Mouse (Mus musculus) myocyte (in vitro differentiated cells): ENCODE data around the gene Ddx20. TPM values are rescaled to one million over a fixed set of nuclear protein-coding genes. Genes with fewer than 3 reads are reported as not detected.

ENCODE experiments used
- H3K27me3 ChIP-seq: one replicate; pipeline ENCODE4 v1.6.1; 2011; ENCODE audit not compliant: control insufficient read depth, insufficient read depth, insufficient read length
- H3K36me3 ChIP-seq: one replicate; pipeline ENCODE4 v1.6.1; 2011; ENCODE audit not compliant: control insufficient read depth, insufficient read depth
- H3K4me2 ChIP-seq: one replicate; pipeline ENCODE4 v1.6.1; 2011; ENCODE audit warnings: low read depth, control low read depth
- H3K4me3 ChIP-seq: one replicate; pipeline ENCODE4 v1.5.1; 2011; ENCODE audit warnings: mild to moderate bottlenecking, control low read depth, moderate library complexity
- H3K79me2 ChIP-seq: one replicate; pipeline ENCODE4 v1.6.1; 2011; ENCODE audit not compliant: control insufficient read depth, insufficient read depth
- H3ac ChIP-seq: one replicate; pipeline ENCODE4 v1.6.1; 2011; ENCODE audit not compliant: control insufficient read depth, insufficient read length
- CEBPB ChIP-seq: IDR thresholded peaks from 2 replicates; pipeline ENCODE4 v1.6.1; 2011; ENCODE audit warnings: mild to moderate bottlenecking, moderate library complexity; ENCODE audit not compliant: poor library complexity, insufficient read depth, severe bottlenecking
- E2F4 ChIP-seq: IDR thresholded peaks from one replicate; pipeline ENCODE4 v1.6.1; 2011; ENCODE audit warnings: mild to moderate bottlenecking, control low read depth, moderate library complexity; ENCODE audit not compliant: insufficient read depth
- MAX ChIP-seq: IDR thresholded peaks from one replicate; pipeline ENCODE4 v1.6.1; 2011; ENCODE audit warnings: low read depth, mild to moderate bottlenecking, control low read depth
- MYOD1 ChIP-seq, 3 experiments: IDR thresholded peaks; one replicate each; pipeline ENCODE4 v1.6.1; 2011; ENCODE audit warnings: control low read depth in 2 of 3, low read depth in 2 of 3, mild to moderate bottlenecking in 2 of 3, moderate library complexity in 1 of 3; ENCODE audit not compliant: insufficient read length in 2 of 3, control insufficient read depth in 1 of 3
- MYOG ChIP-seq, 3 experiments: IDR thresholded peaks; one replicate each; pipeline ENCODE4 v1.6.1; 2011; ENCODE audit warnings: control low read depth in 2 of 3, low read depth in 2 of 3, mild to moderate bottlenecking in 2 of 3; ENCODE audit not compliant: insufficient read length in 2 of 3, control insufficient read depth in 1 of 3, insufficient read depth in 1 of 3
- POLR2A ChIP-seq: IDR thresholded peaks from one replicate; pipeline ENCODE4 v1.6.1; 2011; ENCODE audit warnings: low read depth, mild to moderate bottlenecking, control low read depth, moderate library complexity; ENCODE audit not compliant: insufficient read length
- POLR2AphosphoS2 ChIP-seq: IDR thresholded peaks from one replicate; pipeline ENCODE4 v1.6.1; 2011; ENCODE audit warnings: low read depth, control low read depth; ENCODE audit not compliant: insufficient read length
- REST ChIP-seq: IDR thresholded peaks from one replicate; pipeline ENCODE4 v1.6.1; 2011; ENCODE audit warnings: mild to moderate bottlenecking, control low read depth, moderate library complexity; ENCODE audit not compliant: insufficient read depth, insufficient read length
- SRF ChIP-seq: IDR thresholded peaks from one replicate; pipeline ENCODE4 v1.6.1; 2011; ENCODE audit warnings: low read depth; ENCODE audit not compliant: control insufficient read depth, insufficient read length
- TCF12 ChIP-seq: IDR thresholded peaks from one replicate; pipeline ENCODE4 v1.6.1; 2011; ENCODE audit warnings: mild to moderate bottlenecking, control low read depth; ENCODE audit not compliant: poor library complexity, insufficient read depth, severe bottlenecking
- TCF3 ChIP-seq: IDR thresholded peaks from one replicate; pipeline ENCODE4 v1.6.1; 2011; ENCODE audit warnings: low read depth, control low read depth; ENCODE audit not compliant: insufficient read length
- USF1 ChIP-seq: IDR thresholded peaks from one replicate; pipeline ENCODE4 v1.6.1; 2011; ENCODE audit warnings: low read depth, mild to moderate bottlenecking, control low read depth, moderate library complexity
- polyA plus RNA-seq: library from polyadenylated mRNA; unstranded; fragments of >200 nt; fragmentation: generic; extraction: Trizol; gene quantifications from one replicate; pipeline ENCODE4 v1.2.1, GENCODE M21; 2012; ENCODE audit warnings: missing spikeins

Ddx20 gene
- polyA plus RNA-seq, 1 experiment = 7.5 TPM

GRCm38 (mm10) chr3:105718746-105719145 lies 31.4 kb upstream of the Ddx20 start:
- TF ChIP-seq REST (no peak), POLR2AphosphoS2 (peak; percentile 34)
- Histone ChIP-seq H3K36me3 (no peaks in the 10 kb centered on the region), H3ac (no peak overlapping the region), H3K27me3 (no peaks in the 10 kb centered on the region), H3K4me2 (no peak overlapping the region), H3K4me3 (no peak overlapping the region), H3K79me2 (no peaks in the 10 kb centered on the region)

GRCm38 (mm10) chr3:105717856-105718555 lies 30.6 kb upstream of the Ddx20 start:
- Histone ChIP-seq H3ac (no peak overlapping the region), H3K4me3 (no peak overlapping the region), H3K36me3 (no peaks in the 10 kb centered on the region), H3K4me2 (no peak overlapping the region), H3K79me2 (no peaks in the 10 kb centered on the region), H3K27me3 (no peaks in the 10 kb centered on the region)
- peak; percentile 28 for TF ChIP-seq POLR2A
- no peak for TF ChIP-seq CEBPB
- no peak for TF ChIP-seq SRF
- TF ChIP-seq USF1 = no peak
- TF ChIP-seq MAX = no peak
- TF ChIP-seq TCF12 = no peak
- no peak for TF ChIP-seq MYOG (IDR thresholded peaks at IDR 0.05; ENCODE audit: control insufficient read depth in 1 of 3, insufficient read depth in 1 of 3, insufficient read length in 2 of 3, low read depth in 2 of 3)
- peak in 1 of 3 experiments; percentile 2 for TF ChIP-seq MYOD1 (IDR thresholded peaks at IDR 0.05; ENCODE audit: control insufficient read depth in 1 of 3, insufficient read length in 2 of 3, low read depth in 2 of 3)
- TF ChIP-seq POLR2AphosphoS2 = peak; percentile 25
- TF ChIP-seq E2F4 = no peak
- no peak for TF ChIP-seq TCF3

- Histone ChIP-seq H3K4me2 (peak overlapping the region; percentile 70), H3K79me2 (no peaks in the 10 kb centered on the region), H3ac (no peak overlapping the region), H3K36me3 (no peaks in the 10 kb centered on the region), H3K4me3 (no peak overlapping the region), H3K27me3 (no peaks in the 10 kb centered on the region)
- TF ChIP-seq TCF12 (peak; percentile 81), CEBPB (no peak), MYOG (IDR thresholded peaks at IDR 0.05; ENCODE audit: control insufficient read depth in 1 of 3, insufficient read depth in 1 of 3, insufficient read length in 2 of 3, low read depth in 2 of 3) (peak; percentile 72 to 94 (median 93)), POLR2A (peak; percentile 12), MYOD1 (IDR thresholded peaks at IDR 0.05; ENCODE audit: control insufficient read depth in 1 of 3, insufficient read length in 2 of 3, low read depth in 2 of 3) (peak; percentile 77 to 97 (median 97)), MAX (no peak), TCF3 (peak; percentile 74)
Observed at GRCm38 (mm10) chr3:105716353-105717000, 29.1 kb upstream of the Ddx20 start.

- no peak overlapping the region for H3K4me3 ChIP-seq
- H3K4me2 ChIP-seq = peak overlapping the region; percentile 27
- H3K36me3 ChIP-seq = no peaks in the 10 kb centered on the region
- H3K79me2 ChIP-seq = no peaks in the 10 kb centered on the region
- TF ChIP-seq SRF = no peak
- no peak for TF ChIP-seq TCF3
- no peak for TF ChIP-seq MYOD1 (IDR thresholded peaks at IDR 0.05; ENCODE audit: control insufficient read depth in 1 of 3, insufficient read length in 2 of 3, low read depth in 2 of 3)
- no peak for TF ChIP-seq REST
- TF ChIP-seq USF1 = no peak
- TF ChIP-seq CEBPB = no peak
- TF ChIP-seq TCF12 = no peak
- no peak for TF ChIP-seq E2F4
- no peak for TF ChIP-seq POLR2AphosphoS2
- TF ChIP-seq MYOG (IDR thresholded peaks at IDR 0.05; ENCODE audit: control insufficient read depth in 1 of 3, insufficient read depth in 1 of 3, insufficient read length in 2 of 3, low read depth in 2 of 3) = no peak
- no peak for TF ChIP-seq POLR2A
- no peak for TF ChIP-seq MAX
- H3K27me3 ChIP-seq = no peaks in the 10 kb centered on the region
- no peak overlapping the region for H3ac ChIP-seq
Observed at GRCm38 (mm10) chr3:105714820-105715167, 27.4 kb upstream of the Ddx20 start.

- no peaks in the 10 kb centered on the region for H3K36me3 ChIP-seq
- H3K79me2 ChIP-seq = no peaks in the 10 kb centered on the region
- peak overlapping the region; percentile 31 for H3K4me2 ChIP-seq
- peak; percentile 34 for TF ChIP-seq TCF12
- TF ChIP-seq MYOG (IDR thresholded peaks at IDR 0.05; ENCODE audit: control insufficient read depth in 1 of 3, insufficient read depth in 1 of 3, insufficient read length in 2 of 3, low read depth in 2 of 3) = peak in 2 of 3 experiments; percentile 33 to 57
- TF ChIP-seq MYOD1 (IDR thresholded peaks at IDR 0.05; ENCODE audit: control insufficient read depth in 1 of 3, insufficient read length in 2 of 3, low read depth in 2 of 3) = peak in 2 of 3 experiments; percentile 68 to 75
- TF ChIP-seq SRF = no peak
- H3ac ChIP-seq = no peak overlapping the region
- no peak overlapping the region for H3K4me3 ChIP-seq
- H3K27me3 ChIP-seq = no peaks in the 10 kb centered on the region
Observed at GRCm38 (mm10) chr3:105714091-105714819, 26.9 kb upstream of the Ddx20 start.
